In genomic region chrX:166773408-166773854, GRCm38 (mm10) we compare ENCODE assay signal across 8 mouse cellular contexts.
DNase-seq lines count a peak whose midpoint lies in the region; ATAC-seq and TF ChIP-seq lines count a peak whose summit lies in the region.

No protein-coding gene starts in this region.

- TF ChIP-seq CTCF in stomach, postnatal 0 days (IDR thresholded peaks at IDR 0.05; ENCODE audit: low read depth): no peak

- H3K9ac ChIP-seq in stomach, postnatal 0 days (ENCODE audit: low read length): no peak overlapping the region

- no peak overlapping the region for H3K27ac ChIP-seq in stomach, postnatal 0 days (replicated peaks)

- H3K27me3 ChIP-seq in megakaryocyte, embryonic 14.5 days (replicated peaks): no peaks in the 10 kb centered on the region
- no peaks in the 10 kb centered on the region for H3K27me3 ChIP-seq in stomach, postnatal 0 days (ENCODE audit: control insufficient read depth, insufficient read depth, low read length)

- no peaks in the 10 kb centered on the region for H3K36me3 ChIP-seq in megakaryocyte, embryonic 14.5 days (replicated peaks; ENCODE audit: low read length)
- H3K36me3 ChIP-seq in stomach, postnatal 0 days (ENCODE audit: control insufficient read depth, insufficient read depth, low read length): no peaks in the 10 kb centered on the region

- ATAC-seq in megakaryocyte, adult 5-6 weeks (ENCODE audit: poor library complexity, severe bottlenecking): no peak
- ATAC-seq in stomach, postnatal 0 days (ENCODE audit: low FRiP score, low TSS enrichment): no peak
- ATAC-seq in inflammation-experienced regulatory T-cells, adult 6 months: no peak

- TF ChIP-seq EP300 in stomach, postnatal 0 days (optimal IDR thresholded peaks at IDR 0.05): no peak

- H3K4me1 ChIP-seq in megakaryocyte, embryonic 14.5 days: peaks cover 46% of the 10 kb centered on the region
- H3K4me1 ChIP-seq in stomach, postnatal 0 days (replicated peaks; ENCODE audit: control insufficient read depth, insufficient read depth): no peaks in the 10 kb centered on the region

- WGBS in stomach, postnatal 0 days: 21% methylated on average over 6 of the region's 6 CpGs

- H3K4me3 ChIP-seq in megakaryocyte, embryonic 14.5 days (replicated peaks): peak overlapping the region; percentile 76
- no peak overlapping the region for H3K4me3 ChIP-seq in stomach, postnatal 0 days (ENCODE audit: low read depth, low read length)

- no peaks in the 10 kb centered on the region for H3K9me3 ChIP-seq in megakaryocyte, embryonic 14.5 days
- no peaks in the 10 kb centered on the region for H3K9me3 ChIP-seq in stomach, postnatal 0 days (ENCODE audit: control insufficient read depth, low read length)

- no peak overlapping the region for H3K4me2 ChIP-seq in stomach, postnatal 0 days (replicated peaks; ENCODE audit: low read depth)

- DNase-seq in adrenal gland, postnatal 14 days: peak; percentile 42
- DNase-seq in adrenal gland, adult 8-10 months: no peak
- DNase-seq in liver: peak; percentile 4
- DNase-seq in stomach, postnatal 0 days (ENCODE audit: low spot score): peak; percentile 13
- DNase-seq in layer of hippocampus, adult 9-11 months: no peak

Comparison
In these comparisons a context has a peak if more than half of its experiments do, and no peak if none do; other contexts are left out.
1. DNase-seq: peak in adrenal gland, postnatal 14 days (single experiment), liver (single experiment) and stomach, postnatal 0 days (single experiment); none in adrenal gland, adult 8-10 months (single experiment) and layer of hippocampus, adult 9-11 months (single experiment).